Mouse (Mus musculus) cerebellum, adult 2 months (tissue): Measurements from ENCODE around the gene Prkce.

Source experiments
- CTCF ChIP-seq: fragments of 200-500 bp; IDR thresholded peaks from 2 replicates; pipeline ENCODE4 v1.5.1; 2011; ENCODE audit warnings: low read depth, mild to moderate bottlenecking, control low read depth, low read length, moderate library complexity, borderline replicate concordance; ENCODE audit not compliant: insufficient read depth
- POLR2A ChIP-seq: fragments of 200-500 bp; IDR thresholded peaks from 2 replicates; pipeline ENCODE4 v1.6.1; 2011; ENCODE audit warnings: low read length, control low read depth, borderline replicate concordance; ENCODE audit not compliant: insufficient read depth

GRCm38 (mm10) chr17:86132534-86132933 lies 35.1 kb upstream of the Prkce start:
- TF ChIP-seq POLR2A (no peak), CTCF (no peak)
